Mouse (Mus musculus): Measurements from ENCODE around the gene Olfr1123.
"Not testable (repeated sequence)": the region's sequence is repeated elsewhere in the genome, so short reads cannot be mapped to it uniquely, and the experiment has no call there.

Gene Olfr1123

GRCm38 (mm10) chr2:87416335-87416734 lies at the start of gene Olfr1123:
TSS of gene Olfr1123 (plus strand) at chr2:87416635.
- ATAC-seq (ENCODE audit: insufficient number of reproducible peaks, low FRiP score, low TSS enrichment), result no peak

GRCm38 (mm10) chr2:87369595-87369994 lies 46.8 kb upstream of the Olfr1123 start, which contains the start of gene Olfr1121:
TSS of gene Olfr1121 (plus strand) at chr2:87369895.
- no peak for ATAC-seq (ENCODE audit: insufficient number of reproducible peaks, low FRiP score, low TSS enrichment)

GRCm38 (mm10) chr2:87371726-87372125 lies 44.7 kb upstream of the Olfr1123 start:
- peak; percentile 97 for ATAC-seq (ENCODE audit: insufficient number of reproducible peaks, low FRiP score, low TSS enrichment)

- no peak for ATAC-seq (ENCODE audit: insufficient number of reproducible peaks, low FRiP score, low TSS enrichment)
Observed at GRCm38 (mm10) chr2:87383935-87384334, 32.5 kb upstream of the Olfr1123 start.

DNA sequence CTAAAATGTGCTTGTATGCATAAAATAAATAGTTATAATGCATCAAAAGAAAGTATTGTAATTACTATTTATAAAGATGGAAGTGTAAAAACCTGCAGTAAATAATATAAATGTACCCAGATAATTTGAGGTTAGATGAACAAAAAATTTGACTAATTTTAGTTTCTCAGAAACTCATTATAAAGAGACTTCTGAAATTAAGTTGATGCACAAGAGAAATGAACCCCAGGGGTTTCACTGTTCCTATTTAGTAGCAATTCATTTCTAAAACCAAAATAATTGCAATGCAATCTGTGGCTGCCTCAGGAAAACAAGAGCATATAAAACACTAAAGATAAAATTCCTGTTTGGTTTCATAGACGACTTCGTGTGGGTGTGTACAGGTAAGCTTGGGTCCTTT lies 30.9 kb upstream of the Olfr1123 start, which contains the start of gene Olfr1122:
Gene Olfr1122, plus strand, starts transcription at position 301 of the 400 bp plus-strand sequence.
- ATAC-seq (ENCODE audit: insufficient number of reproducible peaks, low FRiP score, low TSS enrichment), result no peak

DNA sequence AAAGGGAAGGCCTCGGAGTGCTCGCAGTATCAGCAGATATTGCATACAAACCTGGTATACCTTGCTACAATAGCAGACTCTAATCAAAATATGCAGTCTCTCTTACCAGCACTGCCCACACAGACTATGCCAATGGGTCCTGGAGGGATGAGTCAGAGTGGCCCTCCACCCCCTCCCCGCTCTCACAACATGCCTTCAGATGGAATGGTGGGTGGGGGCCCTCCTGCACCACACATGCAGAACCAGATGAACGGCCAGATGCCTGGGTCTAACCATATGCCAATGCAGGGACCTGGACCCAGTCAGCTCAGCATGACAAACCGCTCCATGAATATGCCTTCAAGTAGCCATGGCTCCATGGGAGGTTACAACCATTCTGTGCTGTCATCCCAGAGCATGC lies 22.8 kb upstream of the Olfr1123 start:
- ATAC-seq (ENCODE audit: insufficient number of reproducible peaks, low FRiP score, low TSS enrichment), result not testable (repeated sequence)

DNA sequence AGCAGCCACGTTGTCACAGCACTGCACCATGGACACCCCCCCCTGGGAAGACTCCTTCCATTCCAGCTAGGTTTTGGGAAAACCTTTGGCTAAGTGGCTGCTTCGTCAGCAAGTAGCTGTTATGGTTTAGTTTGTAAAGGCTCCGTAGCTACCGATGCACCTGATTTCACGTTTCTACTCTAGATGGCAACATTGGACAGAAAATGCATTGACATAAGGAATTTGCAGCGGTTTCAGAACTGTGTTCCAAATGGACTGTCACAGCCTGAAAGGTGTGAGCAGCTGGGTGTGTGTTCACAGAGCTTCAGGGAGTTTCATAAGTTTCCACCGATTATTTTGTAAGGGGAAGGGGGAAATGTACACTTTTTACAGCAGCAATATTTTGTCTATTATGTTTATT lies 21.7 kb upstream of the Olfr1123 start:
- not testable (repeated sequence) for ATAC-seq (ENCODE audit: insufficient number of reproducible peaks, low FRiP score, low TSS enrichment)

DNA sequence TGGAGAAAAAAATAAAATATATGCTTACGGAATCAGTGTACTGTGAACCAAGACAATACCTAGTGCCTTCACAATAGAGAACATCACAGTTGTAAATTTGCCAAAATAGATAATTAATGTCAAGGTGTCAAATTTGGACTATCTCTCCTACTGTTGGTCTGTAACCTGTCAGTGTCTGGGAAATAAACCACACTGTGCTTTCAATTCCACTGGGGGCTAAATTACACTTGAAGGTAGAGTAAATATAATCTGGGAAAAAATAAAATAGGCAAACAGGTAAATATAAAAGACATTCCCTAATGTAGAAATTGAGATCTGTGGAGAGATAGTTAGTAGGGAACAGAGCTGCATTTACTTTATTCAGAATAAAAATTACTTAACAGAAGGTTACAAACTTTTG lies 13.5 kb downstream of the Olfr1123 start, which contains the start of gene Olfr1124:
Gene Olfr1124, plus strand, starts transcription at position 301 of the 400 bp plus-strand sequence.
- ATAC-seq (ENCODE audit: insufficient number of reproducible peaks, low FRiP score, low TSS enrichment), result no peak

GRCm38 (mm10) chr2:87437731-87438130 lies 21.3 kb downstream of the Olfr1123 start:
- ATAC-seq (ENCODE audit: insufficient number of reproducible peaks, low FRiP score, low TSS enrichment), result no peak

DNA sequence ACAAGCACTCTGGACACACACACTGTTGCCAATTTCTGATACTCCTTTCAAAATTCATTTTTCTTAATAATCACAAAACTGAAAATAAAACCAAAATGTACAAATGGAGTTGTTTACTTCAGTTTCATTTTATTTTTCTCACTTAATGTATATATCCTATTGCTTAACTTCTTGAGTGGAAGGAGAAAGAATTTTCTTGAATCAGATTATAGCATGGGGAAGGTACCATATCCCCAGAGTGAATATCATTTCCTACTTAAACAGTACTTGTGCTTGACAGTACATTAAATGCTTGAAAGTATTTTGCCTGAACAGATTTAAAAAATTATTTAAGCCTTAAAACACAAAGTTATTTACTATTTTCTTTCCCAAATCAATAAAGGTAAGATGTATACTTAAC lies 37.2 kb downstream of the Olfr1123 start, which contains the start of gene Olfr1126:
Gene Olfr1126, plus strand, starts transcription at position 301 of the 400 bp plus-strand sequence.
- no peak for ATAC-seq (ENCODE audit: insufficient number of reproducible peaks, low FRiP score, low TSS enrichment)

- ATAC-seq (ENCODE audit: insufficient number of reproducible peaks, low FRiP score, low TSS enrichment), result no peak
Observed at GRCm38 (mm10) chr2:87461769-87462168, 45.3 kb downstream of the Olfr1123 start.
